Mouse (Mus musculus) G1E (cell line): ENCODE results near the gene Tex47.

Experiments used
- CTCF ChIP-seq: IDR thresholded peaks from 2 replicates; pipeline ENCODE4 v1.5.1; 2012; ENCODE audit warnings: low read depth, low read length, inconsistent platforms, mixed read lengths
- GATA1 ChIP-seq: IDR thresholded peaks from 2 replicates; pipeline ENCODE4 v1.6.1; 2012; ENCODE audit warnings: borderline replicate concordance, low read length, inconsistent platforms, mixed read lengths
- POLR2AphosphoS5 ChIP-seq: IDR thresholded peaks from 2 replicates; pipeline ENCODE4 v1.6.1; 2012; ENCODE audit warnings: low read depth, low read length, inconsistent platforms; ENCODE audit not compliant: insufficient replicate concordance

GRCm38 (mm10) chr5:7344145-7345010 is 40.5 kb downstream of the Tex47 start, which contains the start of gene Zfp804b:
- TF ChIP-seq CTCF (no peak), GATA1 (no peak), POLR2AphosphoS5 (no peak)
